Mouse (Mus musculus) heart, embryonic 12.5 days (tissue): Measurements from ENCODE around the gene B3gat1. TPM values are rescaled to one million over a fixed set of nuclear protein-coding genes. Genes with fewer than 3 reads are reported as not detected.

ENCODE experiments used
- polyA plus RNA-seq: library from polyadenylated mRNA; unstranded; fragments of >200 nt; fragmentation: Nextera tagmentation; extraction: Ambion mirVana; gene quantifications from 2 replicates; pipeline ENCODE4 v1.2.1, GENCODE M21; 2016

B3gat1 gene
- polyA plus RNA-seq, 1 experiment from 2014 or later = 0.14 TPM

Other genes starting within 250 kb of the B3gat1 start
- 1.0 and 1.2 TPM in 2 replicates for gene Glb1l2, start 72.7 kb downstream of the B3gat1 start, polyA plus RNA-seq
- not detected in 2 replicates for gene Glb1l3, start 127.2 kb downstream of the B3gat1 start, polyA plus RNA-seq
- 0.06 and 0.09 TPM in 2 replicates for gene Gm1110, start 189.4 kb downstream of the B3gat1 start, polyA plus RNA-seq